Mouse (Mus musculus) forebrain, embryonic 11.5 days (tissue): ENCODE measurements around the gene Pccb. TPM values are rescaled to one million over a fixed set of nuclear protein-coding genes. Genes with fewer than 3 reads are reported as not detected.

Experiments used
- ATAC-seq: fragments of 200-750 bp; cut with Nextera tagmentation; replicated peaks from 2 replicates; pipeline ENCODE4 v1.8.0; 2017; ENCODE audit warnings: moderate TSS enrichment; ENCODE audit not compliant: low FRiP score
- DNase-seq: peaks from one replicate; pipeline ENCODE4 v3.0.0-alpha.2; 2017; ENCODE audit warnings: low spot score
- H3K27ac ChIP-seq: fragments of 300-500 bp; sonication (generic); 2 replicates; pipeline ENCODE4 v1.5.1; 2014; ENCODE audit warnings: low read depth, low read length
- H3K27me3 ChIP-seq: fragments of 300-500 bp; sonication (generic); 2 replicates; pipeline ENCODE4 v1.6.1; 2014; ENCODE audit warnings: mild to moderate bottlenecking, low read length, mixed read lengths; ENCODE audit not compliant: control insufficient read depth, insufficient read depth
- H3K36me3 ChIP-seq: fragments of 300-500 bp; sonication (generic); 2 replicates; pipeline ENCODE4 v1.6.1; 2014; ENCODE audit warnings: mild to moderate bottlenecking, low read length, moderate library complexity, mixed read lengths; ENCODE audit not compliant: control insufficient read depth, insufficient read depth
- H3K4me1 ChIP-seq: fragments of 300-500 bp; sonication (generic); replicated peaks from 2 replicates; pipeline ENCODE4 v1.6.1; 2014; ENCODE audit warnings: low read length, mixed read lengths; ENCODE audit not compliant: control insufficient read depth, insufficient read depth
- H3K4me2 ChIP-seq: fragments of 300-500 bp; sonication (generic); 2 replicates; pipeline ENCODE4 v1.6.1; 2014; ENCODE audit warnings: low read depth, mild to moderate bottlenecking, low read length, moderate library complexity, mixed read lengths; ENCODE audit not compliant: severe bottlenecking
- H3K4me3 ChIP-seq: fragments of 300-500 bp; sonication (generic); 2 replicates; pipeline ENCODE4 v1.5.1; 2014; ENCODE audit warnings: low read depth, low read length
- H3K9ac ChIP-seq: fragments of 300-500 bp; sonication (generic); 2 replicates; pipeline ENCODE4 v1.6.1; 2014; ENCODE audit warnings: low read length
- H3K9me3 ChIP-seq: fragments of 300-500 bp; sonication (generic); 2 replicates; pipeline ENCODE4 v1.6.1; 2016; ENCODE audit warnings: low read length, mixed read lengths; ENCODE audit not compliant: control insufficient read depth
- WGBS: fragments of 180-500 bp; shearing (Covaris S2); extraction: QIAGEN DNeasy Blood & Tissue Kit; methylation state at CpG from one replicate; pipeline ENCODE4 v1.1.7; 2014; 5-methylcytosine and 5-hydroxymethylcytosine counted together
- polyA plus RNA-seq: library from polyadenylated mRNA; unstranded; fragments of >200 nt; fragmentation: Nextera tagmentation; extraction: Ambion mirVana; gene quantifications from 2 replicates; pipeline ENCODE4 v1.2.1, GENCODE M21; 2014

Gene Pccb
- polyA plus RNA-seq, 1 experiment from 2014 or later = 14.4 TPM

DNA sequence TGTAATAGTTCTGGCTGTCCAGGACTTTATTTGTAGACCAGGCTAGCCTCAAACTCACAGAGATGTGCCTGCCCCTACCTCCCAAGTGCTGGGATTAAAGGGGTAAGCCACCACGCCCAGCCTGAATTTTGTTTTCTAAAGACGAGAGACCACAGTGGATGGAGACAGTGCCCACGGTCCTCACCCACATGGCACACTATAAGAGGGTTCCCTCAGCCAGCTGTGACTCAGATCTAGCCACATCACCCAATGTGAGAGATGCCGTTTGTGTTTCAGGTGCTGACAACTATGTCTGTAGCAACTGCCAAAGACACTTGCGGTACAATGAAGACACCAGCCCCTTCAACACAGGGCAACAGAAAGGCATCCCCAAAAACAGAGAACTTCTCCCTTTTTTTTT is 47.7 kb downstream of the Pccb start:
- Histone ChIP-seq H3K4me1 (no peaks in the 10 kb centered on the region), H3K4me2 (no peak overlapping the region), H3K9ac (no peak overlapping the region), H3K4me3 (no peak overlapping the region), H3K27me3 (no peaks in the 10 kb centered on the region), H3K36me3 (no peaks in the 10 kb centered on the region), H3K27ac (no peak overlapping the region), H3K9me3 (no peaks in the 10 kb centered on the region; the same call in 1 of the 2 replicates)
- DNase-seq = no peak
- 96% methylated on average over 5 of the region's 5 CpGs for WGBS
- no peak for ATAC-seq

DNA sequence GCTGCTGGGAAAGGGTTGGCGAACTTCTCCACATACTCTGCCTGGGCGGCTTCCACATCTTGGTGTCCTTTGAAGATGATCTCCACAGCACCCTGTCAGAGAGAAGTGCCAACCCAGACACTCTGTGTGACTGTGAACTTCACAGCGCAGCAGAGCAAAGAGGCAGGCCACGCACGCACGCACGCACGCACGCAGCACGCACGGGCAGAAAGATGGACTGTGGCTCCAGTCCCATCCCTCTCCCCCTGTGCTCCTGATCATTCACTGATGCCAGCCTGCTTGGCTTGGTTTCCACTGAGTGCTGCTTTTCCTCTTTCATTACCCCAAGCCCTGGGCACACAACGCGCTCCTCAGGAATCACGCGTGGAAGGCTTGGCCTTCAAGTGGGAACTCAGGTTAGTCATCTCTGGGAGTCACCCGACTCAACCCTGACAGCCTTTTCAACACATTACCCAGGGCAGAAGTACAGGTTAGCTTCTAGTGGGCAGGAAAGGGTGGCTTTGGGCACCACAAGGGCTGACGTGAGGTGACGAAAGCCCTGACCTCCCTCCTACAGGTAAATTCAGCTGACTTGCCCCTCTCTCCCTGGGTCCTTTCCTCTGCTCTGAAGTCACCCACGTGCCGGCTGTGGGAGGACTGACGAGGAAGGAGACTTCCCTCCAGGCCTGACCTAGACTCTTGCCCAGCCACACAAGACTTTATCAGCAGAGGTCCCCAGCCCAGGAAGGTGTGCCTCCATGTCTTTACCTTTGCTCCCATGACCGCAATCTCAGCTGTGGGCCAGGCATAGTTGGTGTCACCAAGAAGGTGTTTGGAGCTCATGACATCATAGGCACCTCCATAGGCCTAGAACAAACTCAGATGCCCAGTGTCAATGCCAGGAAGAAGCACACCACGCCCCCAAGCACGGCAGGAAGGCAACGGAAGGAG is 50.1 kb downstream of the Pccb start:
- Histone ChIP-seq H3K9ac (no peak overlapping the region), H3K4me2 (no peak overlapping the region), H3K9me3 (no peaks in the 10 kb centered on the region; the same call in 1 of the 2 replicates), H3K4me3 (no peak overlapping the region), H3K27ac (no peak overlapping the region), H3K36me3 (no peaks in the 10 kb centered on the region), H3K4me1 (no peaks in the 10 kb centered on the region), H3K27me3 (no peaks in the 10 kb centered on the region)
- 96% methylated on average over 25 of the region's 25 CpGs for WGBS
- ATAC-seq = no peak
- DNase-seq = no peak

DNA sequence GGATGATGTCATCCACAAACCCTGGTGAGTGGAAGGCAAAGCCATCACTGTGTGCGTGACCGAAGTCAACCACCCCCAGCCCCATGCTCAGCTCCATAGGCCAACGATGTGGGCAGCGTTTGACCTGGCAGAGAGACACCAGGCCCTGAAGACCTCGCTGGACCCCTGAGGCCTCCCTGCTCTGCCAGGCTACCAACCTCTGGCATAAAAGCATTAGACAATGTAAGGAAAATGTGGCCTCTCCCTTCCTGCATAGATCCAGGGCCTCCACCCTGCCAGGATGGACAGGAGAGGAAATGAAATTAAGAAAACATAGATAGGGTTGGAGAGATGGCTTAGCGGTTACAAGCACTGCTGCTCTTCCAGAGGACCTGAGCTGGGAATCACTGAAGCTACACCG is 51.9 kb downstream of the Pccb start:
- H3K9me3 ChIP-seq = no peaks in the 10 kb centered on the region
- WGBS = 93% methylated on average over 7 of the region's 7 CpGs
- H3K27me3 ChIP-seq = no peaks in the 10 kb centered on the region
- no peak overlapping the region for H3K9ac ChIP-seq
- no peak overlapping the region for H3K27ac ChIP-seq
- no peaks in the 10 kb centered on the region for H3K36me3 ChIP-seq
- H3K4me1 ChIP-seq = no peaks in the 10 kb centered on the region
- ATAC-seq (no peak), DNase-seq (no peak)
- H3K4me2 ChIP-seq = no peak overlapping the region
- H3K4me3 ChIP-seq = no peak overlapping the region

DNA sequence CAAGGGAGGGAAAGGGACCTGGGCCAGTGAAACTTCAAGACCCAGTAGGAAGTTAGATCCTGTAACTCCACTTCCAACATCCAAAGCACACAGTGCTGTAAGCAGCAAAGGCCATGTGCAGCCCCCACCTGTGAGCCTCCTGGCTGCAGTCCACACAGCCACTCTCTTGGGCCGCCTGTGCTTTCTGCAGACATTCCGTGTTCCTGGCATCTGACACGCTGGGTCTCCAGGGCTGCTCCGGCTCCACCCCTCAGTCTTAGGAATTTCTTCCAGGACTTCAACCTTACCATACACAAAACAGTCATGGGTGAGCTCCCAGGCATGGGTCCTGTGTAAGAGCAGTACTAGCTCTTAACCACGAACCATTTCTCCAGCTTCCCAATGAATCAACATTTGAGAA is 55.4 kb downstream of the Pccb start:
- Histone ChIP-seq H3K27ac (no peak overlapping the region), H3K4me2 (no peak overlapping the region), H3K36me3 (no peaks in the 10 kb centered on the region), H3K9ac (no peak overlapping the region), H3K27me3 (no peaks in the 10 kb centered on the region), H3K4me3 (no peak overlapping the region), H3K4me1 (no peaks in the 10 kb centered on the region), H3K9me3 (no peaks in the 10 kb centered on the region)
- ATAC-seq = no peak
- DNase-seq = no peak
- 85% methylated on average over 5 of the region's 5 CpGs for WGBS

DNA sequence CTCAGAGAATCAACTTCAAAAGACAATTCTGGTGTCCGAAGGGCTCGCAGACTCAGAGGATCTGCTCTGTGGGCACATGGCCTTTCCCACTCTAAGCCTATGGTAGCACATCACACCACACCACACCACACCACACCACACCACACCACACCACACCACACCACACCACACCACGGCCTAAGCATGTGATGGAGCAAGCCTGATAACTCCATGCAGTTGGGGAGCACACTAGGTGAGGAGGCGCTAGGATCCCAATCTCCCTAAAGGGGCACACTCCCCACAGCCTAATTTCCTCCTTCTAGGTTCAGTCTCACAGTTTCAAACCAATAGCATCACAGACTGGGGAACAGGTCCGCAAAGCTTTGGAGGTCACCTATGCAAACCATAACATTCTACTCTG is 56.0 kb downstream of the Pccb start:
- WGBS = 94% methylated on average over 5 of the region's 5 CpGs
- H3K4me2 ChIP-seq = no peak overlapping the region
- H3K9ac ChIP-seq = no peak overlapping the region
- no peak for DNase-seq
- H3K4me1 ChIP-seq = no peaks in the 10 kb centered on the region
- no peaks in the 10 kb centered on the region for H3K9me3 ChIP-seq
- no peak overlapping the region for H3K4me3 ChIP-seq
- H3K27ac ChIP-seq = no peak overlapping the region
- no peaks in the 10 kb centered on the region for H3K36me3 ChIP-seq
- no peak for ATAC-seq
- H3K27me3 ChIP-seq = no peaks in the 10 kb centered on the region

DNA sequence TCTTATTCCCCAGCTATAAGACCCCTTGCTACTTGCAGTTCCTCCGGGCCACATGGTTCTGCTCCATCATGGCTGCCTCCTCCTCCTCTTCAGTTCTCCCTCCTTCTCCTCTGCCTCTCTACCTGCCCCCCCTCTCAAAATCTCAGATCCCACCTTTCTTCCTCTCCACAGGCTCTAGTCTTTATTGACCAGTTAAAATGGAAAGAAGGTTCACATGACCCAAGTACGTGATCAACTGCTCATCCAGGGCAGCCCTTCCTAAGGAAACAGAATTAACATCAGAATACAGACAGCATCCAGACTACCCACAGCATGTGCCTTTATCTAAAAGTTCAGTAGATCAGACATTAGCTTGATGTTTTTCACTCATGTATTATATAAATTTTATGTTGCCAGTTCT is 65.2 kb downstream of the Pccb start:
- no peaks in the 10 kb centered on the region for H3K4me1 ChIP-seq
- no peak for DNase-seq
- WGBS = 91% methylated on average over 2 of the region's 2 CpGs
- no peaks in the 10 kb centered on the region for H3K36me3 ChIP-seq
- no peak overlapping the region for H3K27ac ChIP-seq
- no peak for ATAC-seq
- H3K4me3 ChIP-seq = no peak overlapping the region
- no peak overlapping the region for H3K4me2 ChIP-seq
- H3K9me3 ChIP-seq = no peaks in the 10 kb centered on the region
- H3K9ac ChIP-seq = no peak overlapping the region
- no peaks in the 10 kb centered on the region for H3K27me3 ChIP-seq

DNA sequence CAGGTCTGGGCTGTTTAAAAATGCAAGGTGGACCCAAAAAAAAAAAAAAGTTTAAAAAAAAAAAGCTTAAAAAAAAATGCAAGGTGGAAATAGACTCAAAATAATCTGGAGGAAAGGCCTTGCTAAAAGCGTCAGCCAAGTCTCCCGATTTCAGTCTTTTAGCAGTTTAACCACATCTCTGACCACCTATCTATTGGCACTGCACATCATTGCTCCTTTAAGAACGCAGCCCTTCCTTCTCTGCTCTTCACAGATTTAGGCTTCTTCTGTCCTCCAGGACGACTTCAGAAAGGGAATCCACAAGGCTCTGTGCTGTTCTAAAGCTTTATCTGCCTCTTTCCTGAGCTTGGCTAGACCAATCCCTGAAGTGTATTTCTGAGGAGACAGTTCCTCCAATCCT is 70.6 kb downstream of the Pccb start:
- no peaks in the 10 kb centered on the region for H3K27me3 ChIP-seq
- H3K4me1 ChIP-seq = no peaks in the 10 kb centered on the region
- ATAC-seq (no peak), DNase-seq (no peak)
- H3K4me2 ChIP-seq = no peak overlapping the region
- no peak overlapping the region for H3K9ac ChIP-seq
- no peaks in the 10 kb centered on the region for H3K36me3 ChIP-seq
- H3K9me3 ChIP-seq = no peaks in the 10 kb centered on the region
- H3K27ac ChIP-seq = no peak overlapping the region
- H3K4me3 ChIP-seq = no peak overlapping the region
- 78% methylated on average over 4 of the region's 4 CpGs for WGBS

DNA sequence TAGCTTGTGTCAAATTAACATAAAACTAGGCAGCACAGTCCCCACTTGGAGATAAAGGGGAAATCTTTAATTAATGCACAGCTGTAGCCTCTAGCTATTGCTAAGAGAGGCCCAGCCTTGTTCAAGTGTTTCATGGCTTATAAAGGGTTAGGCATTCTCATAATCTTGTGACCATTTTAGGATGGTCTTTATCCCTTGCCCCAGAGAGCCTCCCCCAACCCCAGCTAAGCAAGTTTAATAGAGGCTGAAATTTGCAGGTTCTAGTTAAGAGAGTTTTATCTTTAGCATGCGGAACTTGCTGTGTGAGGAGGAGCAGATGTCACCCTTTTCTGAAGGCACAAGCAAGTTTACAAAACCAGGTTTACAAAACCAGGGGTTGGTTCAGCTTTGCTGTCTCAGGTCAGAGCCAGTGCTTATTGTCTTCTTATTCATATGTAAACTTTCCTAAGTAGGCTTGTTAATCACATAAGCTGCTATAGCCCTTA is 71.2 kb downstream of the Pccb start:
- Histone ChIP-seq H3K27me3 (no peaks in the 10 kb centered on the region), H3K27ac (no peak overlapping the region), H3K4me3 (no peak overlapping the region), H3K36me3 (no peaks in the 10 kb centered on the region), H3K4me1 (no peaks in the 10 kb centered on the region), H3K9me3 (no peaks in the 10 kb centered on the region), H3K9ac (no peak overlapping the region), H3K4me2 (no peak overlapping the region)
- DNase-seq (no peak), ATAC-seq (peak; percentile 80)
- 41% methylated on average over 1 of the region's 1 CpGs for WGBS
